Mouse (Mus musculus): Measurements from ENCODE around the gene Asb18.

Asb18 gene

DNA sequence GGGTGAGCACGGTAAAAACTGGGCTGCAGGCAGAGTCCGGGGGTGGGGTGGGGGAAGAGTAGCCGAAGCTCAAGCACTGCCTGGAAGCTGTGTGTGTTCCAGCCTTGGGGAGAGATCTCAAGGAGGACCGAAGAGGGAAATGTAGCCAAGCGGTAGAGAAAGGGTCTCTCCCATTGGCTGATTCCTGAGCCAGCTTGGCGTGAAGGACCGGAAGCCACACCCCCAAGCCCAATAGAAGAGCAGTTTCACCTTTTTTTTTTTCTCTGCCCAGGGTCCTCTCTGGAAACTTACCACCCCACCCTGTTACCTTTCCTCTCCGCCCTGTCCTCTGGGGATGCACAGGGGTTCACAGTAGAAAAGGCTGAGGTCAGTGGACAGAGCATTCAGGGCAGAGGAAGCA lies 39.9 kb downstream of the Asb18 start:
- ATAC-seq (ENCODE audit: insufficient number of reproducible peaks, low FRiP score, low TSS enrichment), result no peak

DNA sequence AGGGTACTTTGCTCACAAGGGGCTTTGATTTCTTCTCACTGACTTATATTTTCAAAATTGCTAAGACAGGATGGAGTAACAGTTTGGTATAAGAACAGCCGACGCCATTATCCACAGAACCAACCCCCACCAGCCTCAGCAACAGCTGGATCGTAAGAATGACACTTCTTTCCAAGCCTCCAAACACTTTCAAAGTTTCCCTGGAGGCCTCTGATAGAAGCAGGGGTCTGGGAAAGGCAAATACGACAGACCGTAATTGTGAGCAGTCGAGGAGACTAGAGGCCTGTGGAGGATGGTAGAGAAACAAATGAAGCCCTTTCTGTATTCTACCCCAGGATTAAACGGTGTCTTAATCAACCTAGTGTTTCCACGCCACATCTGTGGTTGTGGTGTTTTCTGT lies 42.6 kb downstream of the Asb18 start:
- ATAC-seq (ENCODE audit: insufficient number of reproducible peaks, low FRiP score, low TSS enrichment), result no peak

GRCm38 (mm10) chr1:89969714-89970110 lies 44.8 kb downstream of the Asb18 start:
- no peak for ATAC-seq (ENCODE audit: insufficient number of reproducible peaks, low FRiP score, low TSS enrichment)

- ATAC-seq (ENCODE audit: insufficient number of reproducible peaks, low FRiP score, low TSS enrichment), result 0 out of 2 replicates have a peak, but pooled peaks have one; percentile 21
Observed at GRCm38 (mm10) chr1:89969072-89969713, 45.3 kb downstream of the Asb18 start.

GRCm38 (mm10) chr1:89968111-89968851 lies 46.2 kb downstream of the Asb18 start:
- peak; percentile 63 for ATAC-seq (ENCODE audit: insufficient number of reproducible peaks, low FRiP score, low TSS enrichment)

DNA sequence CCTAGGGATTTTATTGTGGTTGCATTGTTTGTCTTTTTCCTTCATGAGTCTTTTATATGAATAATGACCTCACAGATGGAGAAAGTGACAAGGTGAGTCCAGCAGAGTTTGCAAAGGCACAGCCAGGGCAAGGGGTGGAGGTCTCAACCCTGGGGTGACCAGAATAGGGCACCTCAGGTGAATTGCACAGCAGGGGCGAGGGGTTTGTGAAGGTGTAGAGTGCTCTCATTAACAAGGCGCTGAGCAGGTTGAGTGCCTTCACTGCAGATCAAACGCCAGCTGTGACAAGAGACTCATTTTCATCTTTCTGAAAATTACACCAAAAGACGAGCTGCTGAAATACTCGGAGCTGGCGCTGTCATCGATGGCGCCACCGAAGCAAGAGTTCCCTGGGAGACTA lies 46.9 kb downstream of the Asb18 start:
- no peak for ATAC-seq (ENCODE audit: insufficient number of reproducible peaks, low FRiP score, low TSS enrichment)

- no peak for ATAC-seq (ENCODE audit: insufficient number of reproducible peaks, low FRiP score, low TSS enrichment)
Observed at GRCm38 (mm10) chr1:89964426-89964825, 50.0 kb downstream of the Asb18 start.

DNA sequence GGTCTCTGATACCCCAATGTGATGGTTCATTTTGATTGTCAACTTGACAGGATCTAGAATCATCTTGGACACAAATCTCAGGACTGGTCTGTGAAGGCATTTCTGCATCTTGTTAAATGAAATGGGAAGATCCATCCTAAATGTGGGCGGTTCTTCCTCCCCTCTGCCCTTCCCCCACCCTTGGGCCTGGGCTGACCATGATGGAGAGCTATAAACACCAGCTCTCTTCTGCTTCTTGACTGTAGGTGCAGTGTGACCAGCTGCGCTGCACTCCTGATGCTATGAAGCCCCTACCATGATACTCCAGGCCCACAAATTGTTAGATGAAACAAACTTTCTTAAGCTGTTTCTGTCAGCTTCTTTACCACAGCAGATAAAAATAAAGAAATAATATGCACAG lies 51.2 kb downstream of the Asb18 start:
- ATAC-seq (ENCODE audit: insufficient number of reproducible peaks, low FRiP score, low TSS enrichment), result no peak

- ATAC-seq (ENCODE audit: insufficient number of reproducible peaks, low FRiP score, low TSS enrichment), result no peak
Observed at GRCm38 (mm10) chr1:89962092-89962491, 52.4 kb downstream of the Asb18 start.

DNA sequence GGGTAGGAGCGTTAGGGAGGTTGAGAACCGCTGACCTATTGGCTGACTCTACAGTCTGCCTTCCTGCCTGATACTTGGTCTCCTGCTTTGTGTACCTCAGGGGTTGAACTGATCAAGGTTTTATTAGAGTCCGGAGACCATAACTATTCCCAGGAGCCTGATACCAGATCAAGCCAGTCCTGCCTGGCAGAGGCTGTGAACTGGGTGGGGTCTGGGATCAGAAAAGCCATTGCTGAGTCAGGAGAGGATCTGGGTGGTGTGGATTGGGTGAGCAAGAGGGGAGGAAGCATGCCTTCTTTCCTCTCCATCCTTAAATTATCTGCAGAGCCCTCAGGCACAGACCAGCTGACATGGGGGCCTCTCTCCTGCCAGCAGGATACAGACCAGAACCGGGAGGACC lies 55.1 kb downstream of the Asb18 start:
- no peak for ATAC-seq (ENCODE audit: insufficient number of reproducible peaks, low FRiP score, low TSS enrichment)

GRCm38 (mm10) chr1:89943202-89943601 lies 71.3 kb downstream of the Asb18 start:
- ATAC-seq (ENCODE audit: insufficient number of reproducible peaks, low FRiP score, low TSS enrichment), result no peak

- no peak for ATAC-seq (ENCODE audit: insufficient number of reproducible peaks, low FRiP score, low TSS enrichment)
Observed at GRCm38 (mm10) chr1:89942395-89942976, 72.0 kb downstream of the Asb18 start.

GRCm38 (mm10) chr1:89941701-89942381 lies 72.6 kb downstream of the Asb18 start:
- ATAC-seq (ENCODE audit: insufficient number of reproducible peaks, low FRiP score, low TSS enrichment), result no peak

DNA sequence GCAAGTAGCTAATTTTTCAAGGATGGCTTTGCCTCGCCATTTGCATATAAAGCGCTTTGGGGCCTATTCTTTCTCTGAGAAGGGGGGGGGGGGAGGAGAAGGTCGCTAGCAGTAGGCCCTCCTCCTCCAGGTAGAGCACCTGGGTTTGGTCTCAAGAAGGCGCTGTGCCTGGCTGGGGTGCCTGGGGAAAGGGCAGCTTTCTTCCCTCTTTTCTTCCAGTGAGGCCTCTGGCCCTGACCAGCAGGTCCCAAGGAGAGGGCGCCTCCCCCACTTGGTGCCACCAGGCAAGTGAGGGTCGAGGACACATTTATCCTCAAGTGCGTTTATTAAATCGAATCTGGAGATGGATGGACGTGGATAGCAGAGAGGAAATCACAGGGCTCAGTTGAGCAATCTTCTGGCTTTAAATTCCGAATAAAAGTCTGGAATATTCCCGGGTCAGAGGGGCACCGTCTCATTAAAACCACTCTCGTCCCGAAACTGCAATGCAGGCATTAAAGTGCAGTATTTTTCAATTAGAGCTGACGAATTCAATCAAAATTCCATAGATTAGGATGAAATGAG lies 73.4 kb downstream of the Asb18 start:
- ATAC-seq (ENCODE audit: insufficient number of reproducible peaks, low FRiP score, low TSS enrichment), result no peak

- ATAC-seq (ENCODE audit: insufficient number of reproducible peaks, low FRiP score, low TSS enrichment), result no peak
Observed at GRCm38 (mm10) chr1:89939981-89940726, 74.3 kb downstream of the Asb18 start.

- no peak for ATAC-seq (ENCODE audit: insufficient number of reproducible peaks, low FRiP score, low TSS enrichment)
Observed at GRCm38 (mm10) chr1:89939596-89939960, 74.9 kb downstream of the Asb18 start.

DNA sequence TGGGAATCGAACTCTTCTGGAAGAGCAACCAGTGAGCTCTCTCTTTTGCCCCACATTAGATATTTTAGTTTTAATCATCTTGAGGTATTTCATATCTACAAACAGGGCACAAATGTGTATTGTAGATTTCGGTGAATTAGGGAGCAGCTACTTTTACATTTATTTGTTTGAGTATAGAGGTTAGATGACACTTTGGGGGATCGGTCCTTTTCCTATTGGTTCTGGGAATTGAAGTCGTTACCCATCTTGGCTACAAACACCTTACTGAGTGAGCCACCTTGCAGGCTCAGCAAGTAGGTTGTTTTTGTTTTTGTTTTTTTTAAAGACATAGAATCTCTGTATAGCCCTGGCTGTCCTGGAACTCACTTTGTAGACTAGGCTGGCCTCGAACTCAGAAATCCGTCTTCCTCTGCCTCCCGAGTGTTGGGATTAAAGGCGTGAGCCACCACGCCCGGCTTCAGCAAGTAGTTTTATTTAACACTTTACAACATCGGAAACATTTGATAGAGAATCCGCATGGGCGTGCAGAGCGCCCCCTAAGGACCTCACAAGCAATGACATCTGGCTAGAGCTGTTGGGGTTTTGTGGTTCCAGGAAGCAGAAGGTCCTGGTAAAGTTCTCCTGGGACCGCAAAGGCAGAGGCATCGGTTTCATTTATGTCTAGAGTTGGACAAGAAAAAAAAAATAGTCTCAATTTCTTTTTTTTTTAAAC lies 75.4 kb downstream of the Asb18 start:
- ATAC-seq (ENCODE audit: insufficient number of reproducible peaks, low FRiP score, low TSS enrichment), result no peak

DNA sequence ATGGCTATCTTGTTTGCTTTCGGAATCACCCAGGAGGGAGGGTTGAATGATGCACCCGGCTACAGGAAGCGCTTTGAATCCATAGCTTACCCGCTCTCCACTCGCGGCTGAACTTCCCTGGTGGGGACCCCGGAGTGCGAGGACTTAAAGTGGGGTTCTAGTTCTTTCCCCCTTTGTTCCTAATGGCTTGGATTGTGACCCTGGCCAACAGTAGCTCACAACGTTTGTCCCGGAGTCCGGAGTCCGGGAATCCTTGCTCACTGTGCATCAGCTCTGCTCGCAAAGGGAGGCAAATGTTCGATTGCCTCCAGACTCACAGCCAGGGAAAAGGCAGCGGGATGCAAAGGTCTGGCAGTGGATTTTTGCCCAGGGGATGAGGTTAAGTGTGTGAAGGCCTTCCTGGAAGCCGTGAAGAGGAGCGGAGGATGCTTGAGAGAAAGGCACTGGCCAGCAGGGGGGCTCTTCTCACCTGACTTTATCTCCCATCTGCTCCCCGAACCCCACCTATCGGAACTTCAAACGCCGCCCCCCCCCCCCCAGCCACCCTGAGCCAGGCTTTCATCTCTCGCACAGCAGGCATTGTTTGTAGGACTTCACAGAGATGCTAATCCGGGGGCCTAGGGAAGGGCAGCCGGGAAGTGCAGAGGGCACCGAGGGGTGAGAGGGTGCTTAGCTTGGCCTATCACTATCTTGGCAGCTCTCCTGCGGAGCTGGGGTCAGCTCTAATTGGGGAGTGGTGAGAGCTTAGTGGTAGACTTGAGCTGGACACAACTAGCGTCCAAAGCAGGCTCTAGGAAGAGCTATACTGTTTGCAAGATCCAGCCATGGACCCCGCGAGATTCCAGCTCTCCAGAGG lies 78.7 kb downstream of the Asb18 start:
- no peak for ATAC-seq (ENCODE audit: insufficient number of reproducible peaks, low FRiP score, low TSS enrichment)
